Mouse (Mus musculus): ENCODE measurements around the gene Ccdc88c.
"Not testable (repeated sequence)": the region's sequence is repeated elsewhere in the genome, so short reads cannot be mapped to it uniquely, and the experiment has no call there.

The Ccdc88c gene

DNA sequence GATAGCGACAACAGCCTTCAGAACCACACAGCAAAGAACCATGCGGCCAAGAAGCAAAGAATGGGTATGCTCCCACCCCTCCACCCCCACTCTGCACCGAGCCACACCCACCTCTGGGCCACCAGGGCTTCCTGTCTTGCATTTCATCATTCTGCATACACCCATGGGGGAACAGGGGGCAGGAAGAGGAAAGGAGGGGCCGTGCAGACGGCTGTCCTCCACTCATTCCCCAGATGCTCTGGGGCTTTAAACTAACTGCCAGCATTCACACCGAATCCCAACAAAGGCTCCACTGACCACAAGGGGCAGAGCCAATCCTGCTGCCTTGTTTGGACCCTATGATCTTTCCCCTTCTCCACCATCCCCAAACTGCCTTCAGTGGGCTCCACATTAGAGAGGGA, 10.9 kb downstream of the Ccdc88c start:
- DNase-seq (ENCODE audit: low spot score), result no peak

DNA sequence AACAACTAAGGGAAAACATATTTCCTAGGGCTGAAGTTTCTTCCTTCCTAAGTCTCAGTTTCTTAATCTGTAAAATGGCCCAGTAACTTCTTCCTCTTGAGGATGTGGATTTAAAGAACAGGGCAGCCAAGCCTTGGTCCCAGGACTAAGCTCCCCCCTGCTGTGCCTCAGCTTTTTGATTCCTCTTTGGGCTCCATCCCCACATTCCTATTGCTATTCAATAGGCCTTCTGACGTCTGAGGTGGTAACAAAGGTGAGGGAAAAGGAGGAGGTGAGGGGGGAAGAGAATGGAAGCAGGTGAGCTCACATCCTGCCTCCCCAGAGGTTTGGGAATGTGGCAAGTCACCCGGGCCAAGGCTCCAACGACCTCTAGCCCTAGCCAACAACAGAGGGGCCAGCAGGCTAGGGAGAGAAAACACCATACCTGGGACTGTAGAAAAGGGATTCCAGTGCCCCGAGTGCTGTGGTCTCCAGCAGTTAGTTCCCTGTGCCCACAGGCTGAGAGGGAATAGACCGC, 12.4 kb downstream of the Ccdc88c start:
- no peak for DNase-seq (ENCODE audit: low spot score)

DNA sequence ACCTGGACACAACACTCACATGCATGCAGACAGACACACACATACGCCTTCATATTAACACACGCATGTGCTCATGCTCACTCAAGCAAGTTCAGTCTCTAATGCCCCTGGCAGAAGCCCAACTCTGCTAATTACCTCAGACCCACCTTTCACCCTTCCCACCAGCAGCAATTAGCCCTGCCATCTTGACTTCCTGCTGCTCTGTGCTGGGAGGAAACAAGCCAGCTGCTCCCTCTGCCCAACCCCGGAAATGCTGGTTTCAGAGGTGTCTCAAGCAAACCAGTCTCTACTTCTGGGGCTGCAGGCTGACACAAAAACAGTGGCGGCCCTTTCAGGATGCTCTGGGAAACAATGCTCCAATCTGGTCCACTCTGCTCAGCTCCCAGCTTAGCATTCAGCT, 12.9 kb downstream of the Ccdc88c start:
- DNase-seq (ENCODE audit: low spot score), result no peak

DNA sequence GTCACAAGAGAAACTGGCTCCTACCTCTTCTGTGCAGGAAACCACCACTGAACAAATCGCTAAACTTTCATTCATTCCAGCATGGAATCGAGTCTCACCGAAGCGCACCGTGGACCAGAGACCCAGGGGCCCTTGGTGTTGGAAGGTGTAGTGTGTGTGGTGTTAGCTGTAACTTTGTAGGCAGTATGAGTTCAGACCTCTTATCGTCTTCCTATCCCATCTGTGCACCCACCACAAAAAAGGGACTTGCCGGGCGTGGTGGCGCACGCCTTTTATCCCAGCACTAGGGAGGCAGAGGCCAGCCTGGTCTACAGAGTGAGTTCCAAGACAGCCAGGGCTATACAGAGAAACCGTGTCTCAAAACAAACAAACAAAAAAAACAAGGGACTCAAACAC, 13.7 kb downstream of the Ccdc88c start:
- no peak for DNase-seq (ENCODE audit: low spot score)

DNA sequence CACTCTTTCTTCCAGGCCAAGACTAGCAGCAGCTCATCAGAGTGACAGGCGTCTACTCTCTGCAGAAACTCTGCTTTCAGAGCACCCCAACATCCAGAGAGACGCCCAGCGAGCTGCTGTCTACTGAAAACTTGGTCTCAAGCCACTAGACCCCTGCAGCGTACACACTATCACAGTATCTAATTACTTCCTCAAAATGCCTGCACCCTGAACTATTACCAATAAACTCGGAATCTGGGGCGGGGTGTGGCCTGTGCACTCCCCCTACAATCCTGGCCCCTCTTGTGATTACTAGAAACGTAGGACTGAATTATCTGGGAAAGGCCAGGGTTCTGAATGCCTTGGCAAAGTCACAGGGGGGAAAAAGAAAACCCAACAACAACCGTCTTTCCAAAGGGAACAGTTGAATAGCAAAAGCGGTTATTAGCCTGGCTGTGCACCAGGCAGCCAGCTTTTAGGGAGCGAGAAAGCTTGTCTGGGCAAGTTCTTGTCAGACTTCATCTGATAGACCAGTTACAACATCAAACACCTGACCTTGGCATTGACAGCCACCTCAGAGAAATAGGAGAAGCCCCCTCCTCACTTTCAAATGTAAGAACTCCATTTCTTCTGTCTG, 14.2 kb downstream of the Ccdc88c start:
- DNase-seq (ENCODE audit: low spot score), result no peak

DNA sequence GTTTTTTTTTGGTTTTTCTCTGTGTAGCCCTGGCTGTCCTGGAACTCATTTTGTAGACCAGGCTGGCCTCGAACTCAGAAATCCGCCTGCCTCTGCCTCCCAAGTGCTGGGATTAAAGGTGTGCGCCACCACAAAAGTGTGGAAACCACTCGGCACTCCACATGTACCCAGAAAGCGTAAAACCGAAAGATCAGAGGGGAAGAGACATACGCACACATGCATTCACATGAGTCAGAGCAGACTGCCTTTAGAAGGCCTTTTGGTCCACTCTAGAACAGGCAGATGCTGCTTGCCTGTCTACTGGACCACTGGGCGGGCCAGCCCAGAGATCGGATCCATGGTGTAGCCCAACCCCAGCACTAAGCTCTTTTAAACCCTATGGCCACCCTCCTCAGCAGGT, 15.2 kb downstream of the Ccdc88c start:
- DNase-seq (ENCODE audit: low spot score), result not testable (repeated sequence)

DNA sequence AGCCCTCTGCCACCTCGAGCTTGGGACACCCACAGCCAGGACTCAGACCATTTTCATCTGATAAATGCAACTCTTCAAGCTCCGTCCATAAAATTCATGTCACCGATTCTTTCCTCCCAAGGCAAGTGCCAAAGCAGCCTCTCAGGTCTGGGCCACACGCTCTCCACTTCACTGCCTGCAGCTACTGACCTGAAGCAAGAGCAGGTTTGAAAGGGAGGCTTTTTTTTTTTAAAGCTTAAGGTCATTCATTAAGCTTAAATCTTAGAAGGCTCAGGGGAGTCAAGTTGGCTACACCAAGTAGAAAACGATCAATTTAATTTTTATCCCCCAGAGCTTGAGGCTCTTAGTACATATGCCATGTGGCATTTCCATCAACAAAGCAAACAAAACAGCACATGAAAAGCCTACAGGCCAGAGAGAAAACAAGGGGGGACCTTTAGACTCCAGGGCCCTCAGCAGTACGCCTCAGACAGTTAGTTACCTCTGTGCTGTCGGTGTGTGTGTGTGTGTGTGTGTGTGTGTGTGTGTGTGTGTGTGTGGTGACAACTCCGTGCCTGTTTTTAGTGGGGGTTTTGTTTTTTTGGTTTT, 15.7 kb downstream of the Ccdc88c start:
- no peak for DNase-seq (ENCODE audit: low spot score)

DNA sequence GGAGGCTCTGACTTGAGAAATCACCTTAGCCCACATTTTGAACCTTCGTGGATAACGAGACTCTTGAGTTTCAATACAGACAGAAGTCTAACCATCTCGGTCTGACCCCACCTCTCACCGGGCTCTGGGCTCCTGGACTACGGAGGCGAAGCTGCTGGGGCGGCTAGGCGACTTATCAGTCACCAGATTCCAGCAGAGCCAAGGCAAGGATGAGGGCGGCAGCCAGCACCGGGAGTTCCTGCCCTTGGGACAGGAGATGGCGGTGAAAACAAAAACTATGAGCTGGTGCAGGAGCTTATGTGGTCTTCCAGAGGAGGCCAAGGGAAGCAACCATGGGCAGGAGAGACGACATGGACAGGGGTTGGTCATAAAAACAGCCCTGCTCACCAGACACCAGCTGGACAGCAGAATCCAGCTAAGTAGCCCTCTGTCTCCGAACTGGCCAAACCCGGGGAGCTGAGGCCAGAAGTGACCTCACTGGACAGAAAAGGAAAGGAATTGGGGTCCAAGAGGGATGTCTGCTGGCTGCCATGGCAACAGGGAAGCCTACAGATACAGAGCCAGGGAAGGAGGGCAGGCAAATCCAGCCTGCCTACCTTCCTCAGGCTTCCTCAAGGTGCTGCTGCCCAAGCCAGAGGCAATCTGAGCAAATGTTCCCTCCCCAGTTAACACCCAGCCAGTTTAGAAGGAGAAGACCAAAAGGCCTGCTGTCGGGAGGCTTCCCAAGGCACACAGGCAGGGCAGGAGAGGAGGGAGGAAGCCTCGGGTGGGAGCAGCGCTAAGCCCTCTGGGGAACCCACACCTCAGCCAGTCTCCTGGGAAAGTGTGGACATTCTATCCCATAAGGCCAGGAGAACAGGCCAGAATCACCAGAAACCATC, 16.4 kb downstream of the Ccdc88c start:
- no peak for DNase-seq (ENCODE audit: low spot score)

DNA sequence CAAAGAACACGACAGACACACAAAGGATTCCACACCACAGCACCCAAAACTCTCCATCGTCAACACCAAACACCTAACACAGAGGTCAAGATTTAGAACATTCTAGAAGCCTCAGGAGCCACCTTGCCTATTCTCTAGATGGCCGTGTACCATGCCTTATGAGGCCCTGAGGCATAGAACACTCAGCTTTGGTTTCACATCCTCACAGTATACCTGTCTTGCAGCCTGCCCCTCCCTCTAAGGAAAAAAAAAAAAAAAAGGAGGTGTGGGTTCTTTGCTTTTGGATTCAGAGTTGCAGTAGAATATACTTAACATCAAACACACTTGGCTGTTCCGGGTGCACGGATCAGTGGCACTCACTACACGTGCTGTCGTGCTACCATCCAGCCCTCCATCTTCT, 17.8 kb downstream of the Ccdc88c start:
- no peak for DNase-seq (ENCODE audit: low spot score)

DNA sequence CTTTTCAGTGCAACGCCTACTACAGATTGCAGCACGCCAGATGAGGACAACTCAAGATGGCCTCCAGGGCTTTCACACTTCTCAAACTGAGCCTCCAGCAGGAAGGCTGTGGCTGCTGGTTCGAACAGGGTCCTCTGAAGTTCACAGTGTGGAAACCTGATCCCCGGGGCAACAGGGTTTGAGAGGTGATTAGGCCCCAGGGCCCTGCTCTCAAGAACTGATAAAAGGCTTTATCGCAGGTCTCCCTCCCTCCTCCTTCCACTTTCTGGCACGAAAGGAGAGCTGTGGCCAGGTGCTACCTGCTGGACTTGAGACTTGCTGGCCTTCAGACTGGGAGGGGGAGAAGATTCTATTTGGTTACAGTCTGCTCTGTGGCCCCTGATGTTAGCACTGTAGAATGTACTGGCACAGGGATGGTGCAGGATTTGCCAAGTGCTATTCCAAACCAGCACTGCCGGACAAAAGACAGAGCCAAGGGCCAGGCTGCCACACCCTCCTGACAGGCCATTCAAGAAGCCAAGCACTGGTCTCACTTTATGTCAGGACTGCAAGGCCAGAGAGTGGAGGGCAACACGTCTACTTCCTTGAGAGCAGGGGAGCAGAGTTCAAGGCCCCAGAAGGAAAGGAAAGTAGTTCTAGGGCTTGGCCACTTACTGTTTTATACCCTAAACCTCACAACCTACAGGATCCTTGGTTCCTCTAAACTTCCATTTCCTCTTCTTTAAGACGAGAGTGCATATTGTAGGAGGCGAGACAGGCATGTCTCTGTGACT, 18.5 kb downstream of the Ccdc88c start:
- no peak for DNase-seq (ENCODE audit: low spot score)

DNA sequence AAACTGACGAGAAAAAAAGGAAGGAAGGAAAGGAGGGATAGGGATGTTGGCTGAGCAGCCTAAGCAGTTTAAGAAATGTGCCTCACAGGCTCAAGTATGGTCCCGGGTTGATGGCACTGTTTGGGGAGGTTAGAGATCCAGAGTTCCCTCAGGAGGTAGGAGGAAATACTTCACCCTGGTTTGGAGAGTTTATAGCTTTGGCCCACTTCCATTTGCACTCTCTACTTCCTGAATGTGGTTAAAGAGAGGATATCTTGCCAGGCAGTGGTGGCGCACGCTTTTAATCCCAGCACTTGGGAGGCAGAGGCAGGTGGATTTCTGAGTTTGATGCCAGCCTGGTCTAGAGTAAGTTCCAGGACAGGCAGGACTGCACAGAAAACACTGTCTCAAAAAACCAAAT, 19.6 kb downstream of the Ccdc88c start:
- DNase-seq (ENCODE audit: low spot score), result no peak

DNA sequence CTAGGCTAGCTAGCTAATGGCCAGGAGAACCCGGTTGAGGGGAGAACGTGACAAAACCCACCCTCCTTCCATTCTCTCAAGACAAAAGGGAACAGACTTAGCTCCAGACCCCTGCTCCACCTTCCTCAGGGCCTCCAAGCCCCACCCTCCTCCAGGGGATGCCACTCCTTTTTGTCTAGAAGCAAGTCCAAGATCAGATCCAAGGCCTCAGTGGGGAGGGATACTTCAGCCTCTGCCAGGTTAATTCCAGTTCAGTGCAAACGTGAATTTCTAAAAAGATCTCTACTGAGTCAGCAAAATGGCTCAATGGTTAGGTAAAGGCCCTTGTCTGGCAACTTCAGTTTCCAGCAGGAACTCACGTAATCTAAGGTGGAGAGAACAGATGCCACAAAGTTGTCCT, 20.2 kb downstream of the Ccdc88c start:
- no peak for DNase-seq (ENCODE audit: low spot score)

DNA sequence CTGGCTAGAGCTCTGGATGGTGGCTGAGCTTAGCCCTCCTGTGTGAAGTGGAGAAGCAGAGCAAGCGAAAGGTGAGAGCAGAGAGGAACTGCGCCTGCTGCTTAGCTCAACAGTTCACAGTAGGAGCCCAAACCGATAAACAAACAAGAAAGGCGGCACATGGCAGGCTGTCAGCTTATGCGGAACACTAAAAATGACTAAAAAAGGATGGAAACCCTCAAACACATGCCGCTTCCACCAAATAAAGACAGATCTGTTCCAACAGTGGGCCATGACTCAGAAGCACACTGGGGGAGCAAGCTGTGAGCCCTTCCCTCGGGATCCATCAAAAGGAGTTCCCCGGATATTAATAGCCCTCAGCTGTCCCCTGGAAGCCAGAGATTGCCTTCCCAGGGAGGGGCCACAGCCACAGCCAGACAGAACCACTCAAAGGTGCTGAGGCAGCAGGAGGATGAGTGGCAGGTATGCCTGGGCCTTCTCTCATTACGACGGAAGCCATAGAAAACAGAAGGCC, 20.8 kb downstream of the Ccdc88c start:
- no peak for DNase-seq (ENCODE audit: low spot score)

DNA sequence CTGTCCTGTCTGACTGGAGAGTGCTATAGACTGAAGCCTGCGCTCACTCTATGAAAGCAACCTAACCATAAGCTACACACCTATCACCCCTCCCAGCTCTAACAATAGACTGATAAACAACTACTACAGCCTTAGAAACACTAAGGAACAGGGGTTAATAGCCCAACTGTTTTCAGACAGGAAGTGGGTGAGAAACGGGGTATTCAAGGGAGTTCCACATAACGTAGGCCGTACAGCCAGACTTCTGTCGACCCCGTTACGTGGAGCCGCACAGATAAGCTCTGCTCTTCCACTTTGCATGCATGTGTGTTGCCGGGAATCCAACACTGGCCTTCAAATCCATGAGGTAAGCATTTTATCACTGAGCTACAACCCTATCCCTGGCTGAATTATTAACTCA, 21.4 kb downstream of the Ccdc88c start:
- DNase-seq (ENCODE audit: low spot score), result no peak

DNA sequence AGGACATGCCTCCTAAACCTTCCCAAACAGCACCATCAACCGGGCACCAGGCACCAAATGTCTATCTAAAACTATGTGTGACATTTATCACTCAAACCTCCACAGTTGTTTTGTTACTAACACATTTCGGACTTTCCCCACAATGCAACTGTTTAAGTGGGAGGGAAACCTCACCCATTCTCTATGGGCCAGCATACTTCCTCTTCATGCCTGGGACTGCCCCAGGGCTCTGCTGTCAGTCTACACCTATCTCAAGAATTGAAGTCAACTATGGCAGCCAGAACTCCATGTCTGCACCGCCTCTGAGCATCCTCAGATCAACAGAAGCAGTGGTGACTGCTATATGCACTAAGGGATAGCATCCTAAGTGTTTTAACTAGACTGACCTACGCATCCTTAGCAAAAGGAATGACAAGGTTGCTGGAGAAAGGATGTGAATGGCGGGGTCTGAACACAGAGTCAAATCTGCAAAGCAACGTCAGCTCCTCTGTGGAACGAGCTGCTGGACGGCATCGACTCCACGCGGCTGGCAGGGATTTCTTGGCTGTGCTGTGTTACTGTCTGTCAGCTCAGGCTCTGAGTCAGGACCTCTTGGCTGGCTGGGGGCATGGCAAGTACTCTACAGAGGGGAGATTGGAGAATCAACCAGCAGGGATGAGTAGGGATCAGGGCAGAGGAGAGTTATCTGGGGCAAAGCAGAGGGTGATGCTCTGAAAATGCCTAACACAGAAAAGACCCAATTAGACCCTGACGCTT, 23.0 kb downstream of the Ccdc88c start:
- DNase-seq (ENCODE audit: low spot score), result no peak

DNA sequence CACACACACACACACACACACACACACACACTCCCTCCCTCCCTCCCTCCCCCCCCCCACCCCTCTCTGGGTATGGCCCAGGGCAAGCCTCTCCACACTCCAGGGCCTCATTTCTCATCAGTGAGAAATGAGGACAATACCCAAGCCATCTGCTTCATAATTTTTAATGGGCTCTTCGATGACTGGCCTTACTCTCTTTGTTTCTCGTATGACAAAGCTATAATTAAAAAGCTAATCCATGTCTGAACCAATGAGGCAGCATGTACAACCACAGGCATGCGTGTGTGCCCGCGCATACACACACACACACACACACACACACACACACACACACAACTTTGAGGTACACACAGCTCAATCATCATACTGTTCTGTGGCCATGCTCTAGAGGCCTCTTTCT, 23.9 kb downstream of the Ccdc88c start:
- no peak for DNase-seq (ENCODE audit: low spot score)

DNA sequence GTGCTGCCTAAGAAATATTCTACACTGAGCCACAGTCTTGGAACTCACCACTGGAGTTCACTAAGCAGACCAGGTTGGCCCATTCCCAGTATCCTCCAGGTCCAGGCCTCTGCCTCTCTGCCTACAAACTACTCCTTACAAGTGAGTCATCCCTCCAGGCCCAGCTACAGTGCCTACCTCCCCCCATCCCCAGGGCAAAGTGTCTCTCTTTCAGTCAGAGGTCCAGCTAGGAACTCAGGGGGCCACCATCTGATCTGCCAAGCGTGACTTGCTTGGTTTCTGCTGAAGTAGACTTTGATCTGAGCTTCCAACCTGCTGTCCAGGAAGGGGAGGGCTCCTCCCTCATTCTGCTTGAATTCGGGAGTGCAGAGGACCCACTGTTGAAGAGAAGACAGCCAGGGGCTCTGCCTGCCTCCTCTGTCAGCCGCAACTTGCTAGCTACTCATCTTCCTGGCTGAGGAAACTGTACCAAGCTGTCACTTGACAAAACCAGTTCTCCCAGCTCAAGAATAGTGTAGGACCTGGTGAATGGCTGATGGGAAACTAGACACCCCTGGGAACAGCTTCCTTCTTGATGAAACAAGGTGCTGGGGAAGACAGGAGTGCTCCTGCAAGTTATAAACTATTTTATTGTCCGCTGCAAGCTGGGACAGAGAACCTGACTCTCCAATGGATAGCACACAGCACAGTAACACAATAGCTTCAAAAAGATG, 25.9 kb downstream of the Ccdc88c start:
- no peak for DNase-seq (ENCODE audit: low spot score)

DNA sequence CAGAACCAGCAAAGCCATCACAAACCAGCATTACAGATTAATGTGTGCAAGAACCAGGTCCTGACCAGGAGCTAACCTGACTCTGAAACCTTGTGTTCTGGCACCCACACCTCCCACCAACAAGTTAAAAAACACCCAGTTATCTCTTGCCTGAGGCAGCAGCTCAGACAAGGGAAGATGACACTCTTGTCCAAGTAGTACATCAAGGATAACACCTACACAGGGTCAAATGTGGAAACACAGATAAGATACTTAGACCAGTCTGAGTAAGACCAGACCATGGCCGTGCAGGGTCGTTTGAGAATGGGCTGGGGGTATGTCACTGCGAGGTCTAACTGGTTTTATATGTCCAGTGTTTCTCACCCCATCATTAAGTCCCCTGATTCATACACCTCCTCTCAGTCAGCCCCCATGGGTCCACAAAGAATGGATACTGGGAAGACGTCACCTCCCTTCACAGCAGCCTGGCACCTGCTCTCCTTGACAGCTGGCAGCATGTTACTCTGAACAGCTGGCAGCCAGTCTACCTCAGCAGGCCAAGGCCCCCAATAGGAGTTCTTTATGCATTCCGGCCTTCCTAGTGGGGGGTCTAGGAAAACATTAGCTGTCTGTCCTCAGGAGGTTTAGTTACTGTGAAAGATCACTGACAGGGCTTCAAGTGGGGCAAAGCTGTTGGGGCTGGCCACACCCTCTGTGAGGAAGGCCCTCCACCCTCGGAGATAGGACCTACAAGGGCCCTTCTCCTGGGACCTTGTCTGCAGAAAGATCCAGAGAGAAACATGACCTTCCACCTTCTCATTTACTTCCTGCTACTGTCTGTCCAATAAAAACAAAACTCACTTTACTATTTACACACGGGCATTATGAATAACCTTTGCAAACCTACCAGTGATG, 29.5 kb downstream of the Ccdc88c start:
- DNase-seq (ENCODE audit: low spot score), result no peak

DNA sequence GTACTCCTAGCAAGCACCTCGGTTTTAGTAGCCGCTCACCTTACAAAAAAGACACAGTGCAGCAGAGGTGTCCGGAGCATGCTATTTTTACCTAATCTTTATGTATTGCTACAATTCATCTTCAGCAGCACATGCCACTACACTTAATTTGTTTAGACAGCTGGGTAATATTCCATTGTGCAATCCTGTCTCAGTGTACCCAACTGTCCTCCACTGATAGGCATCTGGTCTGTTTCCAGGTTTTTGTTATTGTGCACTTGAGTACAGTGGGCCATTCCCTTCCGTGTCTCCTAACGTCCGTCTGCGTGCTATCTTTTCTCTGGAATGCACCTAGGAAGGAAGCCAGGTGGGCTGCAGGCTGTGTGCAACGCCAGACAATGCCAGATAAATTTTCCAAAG, 30.3 kb downstream of the Ccdc88c start:
- no peak for DNase-seq (ENCODE audit: low spot score)
